Comparison of ENCODE assay signal across 26 mouse cellular contexts in the genomic region with DNA sequence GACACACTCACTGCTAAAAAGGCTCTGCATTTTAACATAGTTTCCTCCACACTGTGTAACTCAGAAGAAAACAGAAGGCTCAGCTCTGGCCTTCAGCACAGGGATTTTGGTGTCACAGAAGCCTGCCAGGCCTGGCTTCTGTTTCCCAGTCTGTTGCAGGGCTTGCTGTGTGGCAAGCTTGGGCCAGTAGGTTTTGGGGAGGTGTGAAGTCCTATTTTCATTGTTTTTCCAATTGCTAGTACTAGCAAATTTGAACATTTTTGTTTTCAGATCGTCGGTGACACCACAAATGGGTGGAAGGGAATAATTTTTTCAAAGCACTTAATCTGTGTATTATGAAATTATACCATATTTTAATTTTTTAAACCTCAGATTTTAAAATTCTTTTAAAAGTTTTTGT. TPM values are rescaled to one million over a fixed set of nuclear protein-coding genes. Genes with fewer than 3 reads are reported as not detected.
"Had no signal": no experiment of that assay in that cellular context is flagged by ENCODE, and none has a peak within 500 bp of the region (broad histone marks: within the 10 kb centered on the region; RNA-seq: fewer than 3 reads in every experiment).

No protein-coding gene starts in this region.

- DNase-seq: liver, postnatal 0 days; lung, adult 2 months; lung, postnatal 14 days; lung, postnatal 4 days; midbrain, embryonic 14.5 days; retina, postnatal 1 day; right cerebral cortex, adult 18-20 months; right cerebral cortex, postnatal 25 days; right cerebral cortex, postnatal 4 days; spleen, adult 18-20 months; thymus, adult 18-20 months; thymus, postnatal 14 days; thymus, postnatal 36 days had no signal

- ATAC-seq: liver, postnatal 0 days; lung, postnatal 0 days; midbrain, embryonic 16.5 days had no signal

RNA-seq across cellular contexts. Expression of gene Prss54, which starts 43.9 kb away (rescaled TPM):
- polyA plus RNA-seq: liver, postnatal 0 days; lung, adult 2 months; lung, embryonic 15.5 days; lung, postnatal 0 days; midbrain, embryonic 10.5 days; midbrain, embryonic 12.5 days; midbrain, embryonic 14.5 days; midbrain, embryonic 16.5 days; myocyte; neural tube, embryonic 11.5 days; neural tube, embryonic 13.5 days; neural tube, embryonic 15.5 days; small intestine, adult 2 months; stomach, embryonic 14.5 days; stomach, embryonic 16.5 days; thymus, postnatal 0 days had no signal
